Mouse (Mus musculus): ENCODE results near the gene Pid1. TPM values are rescaled to one million over a fixed set of nuclear protein-coding genes. Genes with fewer than 3 reads are reported as not detected.

Gene Pid1
- polyA plus RNA-seq, 1 experiment from 2014 or later: 171 TPM

DNA sequence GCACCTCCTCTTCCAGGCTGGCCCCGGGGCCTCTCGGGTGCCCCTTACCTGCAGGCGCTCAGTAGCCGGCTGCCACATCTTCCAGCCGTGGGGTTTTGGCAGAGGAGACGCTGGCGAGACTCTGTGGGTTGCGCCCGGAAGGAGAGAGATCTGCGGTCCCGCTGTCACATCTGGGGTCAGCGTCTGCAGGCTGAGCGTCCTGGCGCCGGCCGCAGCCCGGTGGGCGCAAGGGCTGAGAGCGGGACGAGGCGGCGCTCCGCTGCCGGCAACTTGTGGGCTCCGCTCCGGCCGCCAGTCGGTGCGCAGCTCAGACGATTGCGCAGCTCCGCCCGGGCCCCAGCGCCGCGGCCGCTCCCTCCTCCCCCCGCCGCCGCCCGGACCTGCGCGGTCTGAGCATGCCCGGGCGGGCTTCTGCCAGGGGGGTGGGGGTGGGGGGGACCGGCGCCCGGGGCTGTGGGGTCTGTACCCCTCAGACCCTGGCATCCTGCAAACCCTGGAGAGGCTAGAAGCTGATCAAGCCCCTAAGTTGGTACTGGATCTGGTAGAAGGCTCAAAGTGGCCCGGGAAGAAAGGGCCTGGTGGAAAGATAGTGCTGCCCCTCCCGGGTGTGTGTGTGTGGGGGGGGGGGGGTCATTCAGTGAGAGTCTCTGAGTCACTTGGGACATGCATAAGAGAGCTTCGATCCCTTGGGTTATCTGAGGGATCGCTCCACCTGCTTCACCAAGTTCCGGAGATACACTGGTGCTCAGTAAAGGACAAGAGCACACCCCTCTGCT lies 79.5 kb downstream of the Pid1 start:
- H3K9ac ChIP-seq: peak overlapping the region; percentile 95
- no peaks in the 10 kb centered on the region for H3K36me3 ChIP-seq
- WGBS: 2% methylated on average over 41 of the region's 53 CpGs
- H3K27me3 ChIP-seq: no peaks in the 10 kb centered on the region
- H3K4me1 ChIP-seq (replicated peaks): peaks cover 57% of the 10 kb centered on the region
- ATAC-seq (ENCODE audit: low FRiP score): peak; percentile 91
- H3K9me3 ChIP-seq: no peaks in the 10 kb centered on the region
- H3K27ac ChIP-seq: peak overlapping the region; percentile 90
- H3K4me3 ChIP-seq: peak overlapping the region; percentile 76
- H3K4me2 ChIP-seq: peak overlapping the region; percentile 74

DNA sequence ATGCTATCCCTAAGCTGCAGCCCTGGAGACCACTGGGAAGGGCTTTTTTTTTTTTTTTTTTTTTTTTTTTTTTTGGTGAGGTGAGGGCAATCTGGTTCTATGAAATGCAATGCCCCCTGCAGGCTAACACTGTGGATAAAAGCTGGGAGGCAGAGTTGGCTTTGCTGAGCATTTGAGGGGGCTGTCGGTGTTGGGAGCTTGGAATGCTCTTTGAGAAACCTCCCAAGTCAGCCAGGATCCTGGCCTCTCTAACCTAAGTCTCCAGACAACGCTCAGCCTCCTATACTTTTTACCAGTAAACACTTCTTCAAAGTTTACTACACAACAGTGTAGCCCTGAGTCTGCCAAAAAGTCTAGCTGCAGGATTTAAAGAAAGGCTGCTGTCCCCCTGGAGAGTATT lies 80.9 kb downstream of the Pid1 start:
- Histone ChIP-seq H3K4me1 (replicated peaks) (peaks cover 66% of the 10 kb centered on the region), H3K27me3 (no peaks in the 10 kb centered on the region), H3K27ac (peak overlapping the region; percentile 71), H3K4me2 (peak overlapping the region; percentile 74), H3K36me3 (no peaks in the 10 kb centered on the region), H3K9me3 (no peaks in the 10 kb centered on the region), H3K9ac (peak overlapping the region; percentile 95), H3K4me3 (peak overlapping the region; percentile 76)
- ATAC-seq (ENCODE audit: low FRiP score): no peak
- 16% methylated on average over 2 of the region's 2 CpGs for WGBS

DNA sequence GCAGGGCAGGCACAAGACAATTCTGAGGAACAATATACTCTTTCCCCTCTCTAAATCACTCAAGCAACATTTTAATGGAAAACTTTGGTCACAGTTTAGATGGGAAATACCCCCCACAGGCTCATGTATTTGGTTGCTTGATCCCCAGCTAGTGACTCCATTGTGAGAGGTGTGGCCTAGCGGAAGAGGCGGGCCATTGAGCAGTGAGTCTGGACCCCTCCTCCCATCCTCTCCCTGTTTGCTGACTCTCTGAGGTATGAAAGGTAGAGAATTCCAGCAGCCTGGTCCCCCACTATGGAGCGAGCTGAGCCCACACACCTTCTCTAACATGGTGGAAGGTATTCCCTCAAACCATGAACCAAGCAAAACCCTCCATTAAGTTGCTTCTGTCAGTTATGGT lies 83.8 kb downstream of the Pid1 start:
- H3K27ac ChIP-seq: no peak overlapping the region
- no peaks in the 10 kb centered on the region for H3K9me3 ChIP-seq
- no peak for ATAC-seq (ENCODE audit: low FRiP score)
- 91% methylated on average over 3 of the region's 3 CpGs for WGBS
- no peaks in the 10 kb centered on the region for H3K27me3 ChIP-seq
- H3K4me3 ChIP-seq: no peak overlapping the region
- peaks cover 54% of the 10 kb centered on the region for H3K4me1 ChIP-seq (replicated peaks)
- H3K4me2 ChIP-seq: peak overlapping the region; percentile 74
- no peaks in the 10 kb centered on the region for H3K36me3 ChIP-seq
- no peak overlapping the region for H3K9ac ChIP-seq

DNA sequence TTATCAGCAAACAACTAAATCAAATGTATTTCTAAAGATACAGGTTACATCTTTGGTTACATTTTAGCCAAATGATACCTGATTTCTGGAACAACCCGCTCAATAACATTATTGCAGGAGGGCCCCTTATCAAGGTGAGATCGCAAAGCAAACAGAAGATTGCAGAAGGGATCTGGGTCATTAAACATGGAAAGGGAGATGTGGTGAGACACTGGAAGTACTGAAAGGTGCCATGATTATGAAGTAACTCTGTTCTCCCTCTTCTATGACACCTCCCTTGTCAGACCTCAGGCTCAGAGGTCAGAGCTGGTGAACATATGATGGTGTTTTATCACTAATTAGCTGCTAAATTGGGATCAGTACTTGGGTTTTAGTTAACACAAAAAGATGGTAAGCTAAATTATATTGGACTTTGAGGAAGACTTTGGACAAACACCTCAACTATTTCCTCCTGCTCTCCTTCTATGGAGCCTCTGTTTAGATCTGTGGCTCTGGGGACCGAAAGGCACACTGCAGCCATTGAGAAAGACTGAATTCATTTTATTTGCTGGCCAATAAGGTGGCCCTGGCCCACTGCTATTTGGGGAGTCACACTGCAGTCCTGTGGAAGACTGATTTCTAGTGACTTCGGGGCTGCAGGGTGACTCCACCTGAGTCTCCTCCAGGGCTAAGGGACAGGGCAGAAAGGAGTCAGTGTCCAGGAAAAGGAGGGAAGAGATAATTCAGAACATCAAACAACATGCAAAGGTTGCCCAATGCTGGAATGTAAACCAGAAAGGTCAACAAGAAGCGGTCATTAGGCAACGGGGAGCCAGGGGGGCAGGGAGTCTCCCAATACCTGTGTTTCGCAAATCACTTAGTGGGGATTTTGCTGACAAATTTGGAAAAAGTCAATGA lies 85.4 kb downstream of the Pid1 start:
- Histone ChIP-seq H3K27ac (no peak overlapping the region), H3K9ac (no peak overlapping the region), H3K4me1 (replicated peaks) (peaks cover 47% of the 10 kb centered on the region), H3K27me3 (no peaks in the 10 kb centered on the region), H3K4me2 (no peak overlapping the region), H3K4me3 (no peak overlapping the region), H3K9me3 (no peaks in the 10 kb centered on the region), H3K36me3 (no peaks in the 10 kb centered on the region)
- WGBS: 88% methylated on average over 7 of the region's 7 CpGs
- no peak for ATAC-seq (ENCODE audit: low FRiP score)

DNA sequence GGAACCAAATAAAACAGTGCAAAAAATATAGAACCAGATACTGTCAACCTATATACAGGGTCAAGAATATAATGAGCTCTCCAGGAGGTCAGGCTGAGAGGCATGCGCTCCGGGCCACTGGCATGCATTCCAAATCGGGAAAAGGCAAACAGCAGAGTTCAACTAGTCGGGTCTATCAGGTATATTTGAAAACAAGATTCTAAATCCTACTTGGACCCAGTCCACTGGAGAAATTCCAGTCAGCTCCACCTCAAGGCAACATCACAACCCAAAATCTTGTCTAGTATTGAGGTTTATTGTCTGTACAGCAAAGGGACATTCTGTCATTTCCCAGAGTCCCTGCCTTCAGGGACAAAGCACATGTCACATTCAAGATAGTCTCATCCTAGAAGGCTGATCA lies 91.0 kb downstream of the Pid1 start:
- H3K4me2 ChIP-seq: no peak overlapping the region
- no peaks in the 10 kb centered on the region for H3K27me3 ChIP-seq
- H3K9me3 ChIP-seq: no peaks in the 10 kb centered on the region
- no peak for ATAC-seq (ENCODE audit: low FRiP score)
- no peak overlapping the region for H3K27ac ChIP-seq
- H3K4me1 ChIP-seq (replicated peaks): no peaks in the 10 kb centered on the region
- no peak overlapping the region for H3K9ac ChIP-seq
- WGBS: 71% methylated on average over 4 of the region's 4 CpGs
- no peaks in the 10 kb centered on the region for H3K36me3 ChIP-seq
- no peak overlapping the region for H3K4me3 ChIP-seq

DNA sequence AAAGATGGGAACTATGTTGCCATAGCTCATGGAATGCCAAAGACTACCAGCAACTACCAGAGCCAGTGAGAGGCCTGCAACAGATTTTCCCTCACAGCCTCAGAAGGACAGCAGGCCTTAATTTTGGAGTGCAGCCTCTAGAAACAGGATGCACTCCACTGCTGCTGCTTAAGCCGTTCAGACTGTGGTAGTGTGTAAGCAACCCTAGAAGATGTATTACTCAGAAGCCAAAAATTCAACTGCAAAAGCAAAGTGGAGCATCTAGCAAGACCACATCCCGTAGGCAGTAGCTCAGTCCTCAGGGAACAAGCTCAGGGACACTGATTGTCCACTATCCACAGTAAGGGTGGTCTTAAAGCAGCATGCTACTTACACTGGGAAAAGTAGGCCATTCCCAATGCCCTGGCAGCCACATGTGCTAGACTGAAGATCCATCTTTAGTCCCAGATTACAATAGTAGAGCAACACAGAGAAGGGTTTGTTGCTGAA lies 92.2 kb downstream of the Pid1 start:
- Histone ChIP-seq H3K9me3 (no peaks in the 10 kb centered on the region), H3K4me1 (replicated peaks) (no peaks in the 10 kb centered on the region), H3K4me3 (no peak overlapping the region), H3K27ac (no peak overlapping the region), H3K27me3 (no peaks in the 10 kb centered on the region), H3K9ac (no peak overlapping the region), H3K36me3 (no peaks in the 10 kb centered on the region), H3K4me2 (no peak overlapping the region)
- ATAC-seq (ENCODE audit: low FRiP score): no peak
- 85% methylated on average over 2 of the region's 2 CpGs for WGBS

DNA sequence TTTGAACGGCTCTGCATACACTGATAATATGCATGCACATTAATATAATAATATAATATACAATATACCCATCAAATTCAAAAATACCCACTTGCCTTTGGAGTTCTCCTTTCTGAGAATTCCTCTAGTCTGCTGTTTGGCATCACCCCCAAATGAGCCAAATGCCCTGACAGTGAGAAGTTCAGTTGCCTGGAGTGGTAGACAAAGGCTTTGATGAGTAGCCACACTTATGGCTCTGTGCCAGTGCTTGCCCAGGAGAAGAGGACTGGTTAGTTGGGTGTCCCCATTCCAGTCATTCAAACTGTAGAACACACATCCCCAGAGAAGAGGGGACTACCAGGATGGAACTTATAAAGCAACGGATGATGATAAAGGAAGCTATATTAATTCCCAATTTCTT lies 106.3 kb downstream of the Pid1 start:
- Histone ChIP-seq H3K27ac (no peak overlapping the region), H3K36me3 (no peaks in the 10 kb centered on the region; the same call in 1 of the 2 replicates), H3K4me2 (no peak overlapping the region), H3K27me3 (no peaks in the 10 kb centered on the region), H3K9ac (no peak overlapping the region), H3K4me3 (no peak overlapping the region), H3K4me1 (replicated peaks) (peaks cover 5% of the 10 kb centered on the region; the same call in 1 of the 2 replicates), H3K9me3 (no peaks in the 10 kb centered on the region)
- WGBS: 95% methylated on average over 2 of the region's 2 CpGs
- no peak for ATAC-seq (ENCODE audit: low FRiP score)

DNA sequence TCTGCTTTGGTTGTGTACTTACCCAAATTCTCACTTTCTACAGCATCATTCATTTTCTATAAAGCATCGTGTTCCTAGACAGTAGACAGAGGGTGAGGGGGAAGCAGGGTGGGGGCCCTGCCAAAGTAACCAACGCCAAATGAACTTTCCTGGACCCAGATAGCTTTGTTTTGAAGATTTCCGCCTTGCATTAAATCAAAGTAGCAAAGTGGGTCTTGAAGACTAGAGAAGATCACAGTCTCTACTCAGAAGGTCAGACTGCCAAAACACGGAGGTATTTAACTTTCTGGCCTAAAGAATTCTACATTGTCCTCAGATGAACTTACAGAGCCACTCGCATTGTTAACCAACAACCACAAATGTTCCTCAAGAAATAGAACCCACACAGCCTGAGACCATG lies 109.6 kb downstream of the Pid1 start:
- no peak overlapping the region for H3K4me3 ChIP-seq
- no peaks in the 10 kb centered on the region; the same call in 1 of the 2 replicates for H3K36me3 ChIP-seq
- no peak overlapping the region for H3K27ac ChIP-seq
- H3K27me3 ChIP-seq: no peaks in the 10 kb centered on the region
- no peak overlapping the region for H3K9ac ChIP-seq
- no peaks in the 10 kb centered on the region for H3K9me3 ChIP-seq
- ATAC-seq (ENCODE audit: low FRiP score): no peak
- WGBS: 82% methylated on average over 5 of the region's 5 CpGs
- peaks cover 15% of the 10 kb centered on the region for H3K4me1 ChIP-seq (replicated peaks)
- H3K4me2 ChIP-seq: no peak overlapping the region

DNA sequence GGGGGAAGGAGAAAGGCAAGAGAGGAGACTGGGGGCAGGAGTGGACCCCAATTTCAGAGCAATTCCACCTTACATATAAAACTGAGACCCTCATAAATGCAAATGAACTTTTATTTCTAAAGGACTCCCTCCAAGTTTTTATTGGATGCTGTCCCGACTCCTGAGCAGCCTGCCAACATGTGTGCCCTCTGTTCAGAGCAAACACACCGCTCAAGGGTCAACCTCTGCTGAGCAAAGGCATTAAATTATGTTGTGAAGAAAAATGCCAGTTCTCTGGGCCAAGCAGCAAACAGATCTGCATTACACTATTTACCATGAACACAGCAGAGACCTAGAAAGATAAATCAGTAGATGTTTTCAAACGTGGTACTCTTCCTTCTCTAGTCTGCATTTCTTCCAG lies 110.1 kb downstream of the Pid1 start:
- H3K9ac ChIP-seq: no peak overlapping the region
- no peaks in the 10 kb centered on the region for H3K9me3 ChIP-seq
- peaks cover 19% of the 10 kb centered on the region for H3K4me1 ChIP-seq (replicated peaks)
- H3K4me2 ChIP-seq: no peak overlapping the region
- no peaks in the 10 kb centered on the region for H3K27me3 ChIP-seq
- H3K4me3 ChIP-seq: no peak overlapping the region
- no peak for ATAC-seq (ENCODE audit: low FRiP score)
- WGBS: 45% methylated on average over 3 of the region's 3 CpGs
- H3K27ac ChIP-seq: no peak overlapping the region
- H3K36me3 ChIP-seq: no peaks in the 10 kb centered on the region; the same call in 1 of the 2 replicates

DNA sequence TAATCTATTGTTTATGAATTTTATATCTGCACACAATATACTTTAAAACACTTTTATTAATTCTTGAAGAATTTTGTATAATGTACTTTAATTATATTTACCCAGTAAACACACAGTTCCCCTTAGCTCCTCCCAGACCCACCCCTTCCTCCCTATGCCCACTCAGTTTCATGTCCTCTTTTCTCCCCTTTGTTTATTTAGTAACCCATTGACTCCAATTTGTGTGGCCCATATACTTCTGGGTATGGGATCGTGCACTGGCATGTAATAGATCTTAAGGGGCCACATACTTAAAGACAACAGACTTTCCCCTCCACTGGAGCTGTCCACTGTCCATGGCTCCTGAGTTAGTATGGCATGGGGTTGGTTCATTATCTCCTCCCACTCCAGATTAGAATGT lies 112.8 kb downstream of the Pid1 start:
- no peak overlapping the region for H3K4me2 ChIP-seq
- H3K4me3 ChIP-seq: no peak overlapping the region
- no peaks in the 10 kb centered on the region for H3K36me3 ChIP-seq
- H3K27ac ChIP-seq: no peak overlapping the region
- no peak overlapping the region for H3K9ac ChIP-seq
- ATAC-seq (ENCODE audit: low FRiP score): no peak
- H3K9me3 ChIP-seq: no peaks in the 10 kb centered on the region
- WGBS: 52% methylated on average over 1 of the region's 1 CpGs
- peaks cover 19% of the 10 kb centered on the region for H3K4me1 ChIP-seq (replicated peaks)
- H3K27me3 ChIP-seq: no peaks in the 10 kb centered on the region

DNA sequence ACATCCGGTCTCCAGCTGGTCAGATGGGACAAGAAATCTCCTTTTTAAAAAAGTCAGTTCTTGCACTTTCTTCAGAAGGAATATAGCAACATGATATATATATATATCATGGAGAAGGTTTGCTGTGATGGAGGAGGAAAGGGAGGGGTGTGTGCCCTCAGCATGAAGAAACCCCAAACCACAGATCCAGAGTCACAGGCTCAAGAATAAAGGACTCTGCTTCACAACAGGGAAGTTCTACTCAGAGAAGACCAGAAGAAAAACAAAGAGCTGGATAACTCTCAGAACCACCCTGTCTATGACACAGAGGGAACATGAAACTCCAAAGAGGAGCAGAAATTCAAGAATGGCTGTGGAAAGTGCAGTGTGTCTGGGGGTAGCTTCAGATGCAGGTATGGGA lies 113.2 kb downstream of the Pid1 start:
- Histone ChIP-seq H3K9me3 (no peaks in the 10 kb centered on the region), H3K27ac (no peak overlapping the region), H3K36me3 (no peaks in the 10 kb centered on the region), H3K4me3 (no peak overlapping the region), H3K4me2 (no peak overlapping the region), H3K27me3 (no peaks in the 10 kb centered on the region), H3K4me1 (replicated peaks) (peaks cover 19% of the 10 kb centered on the region), H3K9ac (no peak overlapping the region)
- WGBS: 85% methylated on average over 1 of the region's 1 CpGs
- no peak for ATAC-seq (ENCODE audit: low FRiP score)

DNA sequence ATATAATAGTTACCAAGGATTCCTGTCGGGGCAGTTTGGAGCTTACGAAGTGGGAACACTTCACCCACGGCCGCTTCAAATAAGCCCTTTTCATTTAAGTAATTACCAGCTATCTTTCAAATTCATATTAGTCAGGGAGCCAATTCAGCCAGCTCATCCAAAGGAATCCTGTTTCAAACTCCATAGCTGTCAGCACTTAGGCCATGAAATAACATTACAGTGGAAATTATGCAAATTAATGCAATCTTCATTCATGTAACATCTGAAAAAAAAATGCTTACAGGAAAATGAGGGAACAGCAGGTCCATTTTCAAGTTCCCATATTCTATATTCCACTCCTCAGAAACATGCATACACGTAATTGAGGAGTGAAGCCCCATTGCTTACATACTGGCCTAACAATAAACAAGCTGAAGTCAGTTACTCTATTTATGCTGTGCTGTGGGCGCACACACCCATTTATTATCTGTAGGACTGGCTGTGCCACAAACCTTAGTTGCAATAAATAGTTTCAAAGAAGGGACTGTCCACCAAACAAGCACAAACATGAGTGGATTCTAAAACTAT lies 114.1 kb downstream of the Pid1 start:
- Histone ChIP-seq H3K4me3 (no peak overlapping the region), H3K36me3 (no peaks in the 10 kb centered on the region), H3K27me3 (no peaks in the 10 kb centered on the region), H3K27ac (peak overlapping the region; percentile 58; the same call in 1 of the 2 replicates), H3K9me3 (no peaks in the 10 kb centered on the region), H3K4me2 (no peak overlapping the region), H3K4me1 (replicated peaks) (peaks cover 19% of the 10 kb centered on the region), H3K9ac (no peak overlapping the region)
- 40% methylated on average over 6 of the region's 6 CpGs for WGBS
- ATAC-seq (ENCODE audit: low FRiP score): no peak

All from hindbrain, embryonic 13.5 days (tissue).